In genomic region chr7:19146793-19147192, GRCm38 (mm10) we compare ENCODE assay signal across 23 mouse cellular contexts. TPM values are rescaled to one million over a fixed set of nuclear protein-coding genes. Genes with fewer than 3 reads are reported as not detected.
"Had no signal": no experiment of that assay in that cellular context is flagged by ENCODE, and none has a peak within 500 bp of the region (broad histone marks: within the 10 kb centered on the region; RNA-seq: fewer than 3 reads in every experiment).

No protein-coding gene starts in this region.

- H3K27me3 ChIP-seq: kidney, embryonic 15.5 days; lung, embryonic 15.5 days; megakaryocyte, embryonic 14.5 days; stomach, embryonic 15.5 days had no signal

- H3K36me3 ChIP-seq: stomach, embryonic 15.5 days had no signal

- H3K4me3 ChIP-seq: kidney, embryonic 15.5 days; left cerebral cortex, adult 2 months; lung, embryonic 15.5 days; megakaryocyte, embryonic 14.5 days; stomach, embryonic 15.5 days had no signal

- DNase-seq: kidney, adult 11 months; kidney, adult 8-10 months; kidney, postnatal 36 days; layer of hippocampus, postnatal 36 days; lung, adult 18-20 months; lung, postnatal 10 days; lung, postnatal 36 days; retina, postnatal 1 day; right cerebral cortex, postnatal 25 days; spleen, adult 18-20 months; thymus, adult 2 months; thymus, postnatal 14 days; thymus, postnatal 4 days had no signal

- H3K9me3 ChIP-seq: kidney, embryonic 15.5 days; lung, embryonic 15.5 days; megakaryocyte, embryonic 14.5 days; stomach, embryonic 15.5 days had no signal

- H3K27ac ChIP-seq: kidney, embryonic 15.5 days; left cerebral cortex, adult 2 months; liver, embryonic 14.5 days; lung, embryonic 15.5 days; stomach, embryonic 15.5 days had no signal

- H3K9ac ChIP-seq: kidney, embryonic 15.5 days; liver, embryonic 14.5 days; lung, embryonic 15.5 days; stomach, embryonic 15.5 days had no signal

- H3K4me2 ChIP-seq: liver, embryonic 11.5 days; lung, embryonic 15.5 days; midbrain, embryonic 11.5 days; stomach, embryonic 15.5 days had no signal

RNA-seq across cellular contexts. Expression of gene Gipr, which starts 19.1 kb away (rescaled TPM):
- total RNA-seq: neutrophil, adult 5-6 weeks had no signal
- polyA plus RNA-seq: limb, embryonic 11.5 days had no signal

RNA-seq across cellular contexts. Expression of gene Gm4969, which starts 28.6 kb away (rescaled TPM):
- total RNA-seq: neutrophil, adult 5-6 weeks had no signal
